Mouse (Mus musculus) embryonic facial prominence, embryonic 11.5 days (tissue): ENCODE results near the gene Slc24a4. TPM values are rescaled to one million over a fixed set of nuclear protein-coding genes. Genes with fewer than 3 reads are reported as not detected.

ENCODE experiments used
- ATAC-seq: fragments of 200-750 bp; cut with Nextera tagmentation; replicated peaks from 2 replicates; pipeline ENCODE4 v1.8.0; 2017; ENCODE audit warnings: low read depth; ENCODE audit not compliant: insufficient number of reproducible peaks, low FRiP score, low TSS enrichment
- DNase-seq: peaks from one replicate; pipeline ENCODE4 v3.0.0-alpha.2; 2015; ENCODE audit warnings: low spot score
- H3K27ac ChIP-seq: fragments of 300-500 bp; sonication (generic); replicated peaks from 2 replicates; pipeline ENCODE4 v1.5.1; 2014; ENCODE audit warnings: mild to moderate bottlenecking, low read depth, low read length, control low read depth
- H3K27me3 ChIP-seq: fragments of 300-500 bp; sonication (generic); 2 replicates; pipeline ENCODE4 v1.6.1; 2014; ENCODE audit warnings: mild to moderate bottlenecking, low read length, moderate library complexity, mixed read lengths; ENCODE audit not compliant: control insufficient read depth, insufficient read depth
- H3K36me3 ChIP-seq: fragments of 300-500 bp; sonication (generic); replicated peaks from 2 replicates; pipeline ENCODE4 v1.6.1; 2014; ENCODE audit warnings: low read depth, mild to moderate bottlenecking, low read length, moderate library complexity, mixed read lengths; ENCODE audit not compliant: control insufficient read depth, insufficient read depth
- H3K4me1 ChIP-seq: fragments of 300-500 bp; sonication (generic); 2 replicates; pipeline ENCODE4 v1.6.1; 2014; ENCODE audit warnings: low read length, mixed read lengths; ENCODE audit not compliant: control insufficient read depth, insufficient read depth
- H3K4me2 ChIP-seq: fragments of 300-500 bp; sonication (generic); 2 replicates; pipeline ENCODE4 v1.6.1; 2014; ENCODE audit warnings: low read depth, mild to moderate bottlenecking, control low read depth, low read length, moderate library complexity
- H3K4me3 ChIP-seq: fragments of 300-500 bp; sonication (generic); 2 replicates; pipeline ENCODE4 v1.5.1; 2014; ENCODE audit warnings: low read depth, low read length, control low read depth
- H3K9ac ChIP-seq: fragments of 300-500 bp; sonication (generic); replicated peaks from 2 replicates; pipeline ENCODE4 v1.6.1; 2014; ENCODE audit warnings: mild to moderate bottlenecking, control low read depth, low read length
- H3K9me3 ChIP-seq: fragments of 300-500 bp; sonication (generic); replicated peaks from 2 replicates; pipeline ENCODE4 v1.6.1; 2016; ENCODE audit warnings: mild to moderate bottlenecking, low read length, inconsistent platforms, mixed read lengths; ENCODE audit not compliant: control insufficient read depth
- WGBS: fragments of 180-500 bp; shearing (Covaris S2); extraction: QIAGEN DNeasy Blood & Tissue Kit; methylation state at CpG from one replicate; pipeline ENCODE4 v1.1.7; 2014; 5-methylcytosine and 5-hydroxymethylcytosine counted together
- polyA plus RNA-seq: library from polyadenylated mRNA; unstranded; fragments of >200 nt; fragmentation: Nextera tagmentation; extraction: Ambion mirVana; gene quantifications from 2 replicates; pipeline ENCODE4 v1.2.1, GENCODE M21; 2014

The Slc24a4 gene
- polyA plus RNA-seq, 1 experiment from 2014 or later: 0.24 TPM

DNA sequence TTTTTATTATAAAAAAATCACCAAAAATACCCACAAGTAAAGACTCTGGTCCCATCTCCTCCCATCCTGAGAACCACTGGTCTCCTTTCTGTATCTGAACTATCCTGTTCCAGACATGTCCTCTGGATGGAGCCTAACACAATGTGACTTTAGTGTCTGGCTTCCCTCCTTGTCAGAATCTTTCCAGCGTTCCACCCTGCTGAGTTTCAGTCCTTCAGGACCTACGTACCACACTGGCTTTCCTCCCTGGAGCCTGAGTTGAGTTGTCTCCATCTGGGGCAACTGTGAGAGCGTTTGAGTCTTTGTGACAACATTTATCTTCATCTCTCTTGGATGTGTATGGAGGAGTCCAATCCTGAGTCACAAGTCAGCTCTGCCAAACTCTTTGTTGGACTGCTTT lies 123.5 kb downstream of the Slc24a4 start:
- Histone ChIP-seq H3K9me3 (no peaks in the 10 kb centered on the region), H3K4me1 (no peaks in the 10 kb centered on the region), H3K27me3 (no peaks in the 10 kb centered on the region; the same call in 1 of the 2 replicates), H3K4me2 (no peak overlapping the region), H3K36me3 (no peaks in the 10 kb centered on the region), H3K27ac (no peak overlapping the region), H3K9ac (no peak overlapping the region), H3K4me3 (no peak overlapping the region)
- WGBS: 78% methylated on average over 3 of the region's 3 CpGs
- no peak for ATAC-seq
- no peak for DNase-seq

DNA sequence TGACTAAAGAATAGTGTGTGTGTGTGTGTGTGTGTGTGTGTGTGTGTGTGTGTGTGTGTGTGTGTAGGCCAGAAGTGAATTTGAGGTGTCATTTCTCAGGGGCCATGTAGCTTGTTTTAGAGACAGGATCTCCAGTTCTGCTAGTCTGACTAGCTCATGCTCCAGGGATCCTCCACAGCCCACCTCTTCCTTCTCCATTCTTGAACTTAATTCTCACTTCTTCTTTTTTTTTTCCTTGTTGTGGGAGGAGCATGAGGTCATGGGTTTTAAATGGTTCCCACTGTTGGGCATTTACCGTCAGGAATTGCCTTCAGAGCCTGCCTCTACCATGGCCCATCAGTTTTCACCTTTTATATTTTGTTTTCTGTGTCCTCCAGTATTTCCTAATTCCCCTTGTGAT lies 124.0 kb downstream of the Slc24a4 start:
- no peaks in the 10 kb centered on the region for H3K9me3 ChIP-seq
- no peak overlapping the region for H3K27ac ChIP-seq
- ATAC-seq: no peak
- no peak for DNase-seq
- no peaks in the 10 kb centered on the region for H3K4me1 ChIP-seq
- H3K4me3 ChIP-seq: no peak overlapping the region
- no peaks in the 10 kb centered on the region for H3K36me3 ChIP-seq
- no peak overlapping the region for H3K9ac ChIP-seq
- H3K4me2 ChIP-seq: no peak overlapping the region
- no peaks in the 10 kb centered on the region; the same call in 1 of the 2 replicates for H3K27me3 ChIP-seq
- 76% methylated on average over 1 of the region's 1 CpGs for WGBS

DNA sequence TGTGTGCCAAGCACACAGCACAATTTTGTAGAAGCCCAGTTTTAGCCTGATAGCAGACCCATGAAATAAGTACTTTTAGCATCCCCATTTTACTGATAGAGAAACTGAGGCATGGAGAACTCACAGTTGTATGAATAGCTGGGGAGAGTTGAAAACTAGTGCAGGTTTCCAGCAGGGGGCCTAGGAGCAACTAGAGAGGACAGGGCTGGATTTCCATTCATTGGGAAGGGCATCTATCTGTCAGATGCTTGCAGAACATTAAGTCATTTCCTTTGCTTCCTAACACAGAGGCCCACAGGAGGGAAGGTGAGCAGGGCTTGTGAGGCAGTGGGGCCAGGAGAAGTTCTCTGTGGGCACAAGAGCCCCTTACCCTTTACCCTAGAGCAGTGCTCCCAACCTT lies 126.5 kb downstream of the Slc24a4 start:
- Histone ChIP-seq H3K27ac (no peak overlapping the region), H3K4me3 (no peak overlapping the region), H3K4me2 (no peak overlapping the region), H3K9ac (no peak overlapping the region), H3K9me3 (no peaks in the 10 kb centered on the region), H3K4me1 (no peaks in the 10 kb centered on the region), H3K27me3 (no peaks in the 10 kb centered on the region; the same call in 1 of the 2 replicates), H3K36me3 (no peaks in the 10 kb centered on the region)
- DNase-seq (no peak), ATAC-seq (no peak)

DNA sequence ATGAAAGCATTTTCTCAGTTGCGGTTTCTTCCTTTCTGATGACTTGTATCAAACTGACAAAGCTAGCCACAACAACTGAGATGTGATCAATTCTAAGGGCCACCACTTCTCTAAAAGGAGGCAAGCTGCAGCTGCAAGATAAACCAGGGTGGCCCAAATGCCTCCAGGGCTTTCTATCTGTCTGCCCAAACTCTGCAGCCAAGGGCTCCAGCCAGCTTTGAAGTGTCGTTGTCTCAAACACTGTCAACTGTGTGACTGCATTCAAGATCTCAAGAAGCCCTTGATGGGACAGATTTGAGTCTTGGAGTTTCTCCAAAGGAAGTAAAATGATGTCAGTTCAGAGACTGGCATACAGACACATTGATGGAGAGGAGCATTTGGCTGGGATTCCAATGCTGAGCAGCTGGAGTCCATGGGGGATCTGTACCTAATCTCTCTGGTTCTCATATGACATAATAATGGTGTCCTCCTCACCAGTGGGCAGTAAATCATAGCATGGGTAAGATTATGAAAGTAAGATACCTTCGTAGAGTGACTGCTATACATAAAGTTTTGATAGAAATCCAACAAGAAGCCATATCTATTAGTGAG lies 130.1 kb downstream of the Slc24a4 start:
- Histone ChIP-seq H3K36me3 (no peaks in the 10 kb centered on the region), H3K27ac (no peak overlapping the region), H3K27me3 (no peaks in the 10 kb centered on the region), H3K9me3 (no peaks in the 10 kb centered on the region), H3K9ac (no peak overlapping the region), H3K4me3 (no peak overlapping the region), H3K4me2 (no peak overlapping the region), H3K4me1 (no peaks in the 10 kb centered on the region)
- no peak for ATAC-seq
- DNase-seq: no peak
- 71% methylated on average over 3 of the region's 3 CpGs for WGBS

DNA sequence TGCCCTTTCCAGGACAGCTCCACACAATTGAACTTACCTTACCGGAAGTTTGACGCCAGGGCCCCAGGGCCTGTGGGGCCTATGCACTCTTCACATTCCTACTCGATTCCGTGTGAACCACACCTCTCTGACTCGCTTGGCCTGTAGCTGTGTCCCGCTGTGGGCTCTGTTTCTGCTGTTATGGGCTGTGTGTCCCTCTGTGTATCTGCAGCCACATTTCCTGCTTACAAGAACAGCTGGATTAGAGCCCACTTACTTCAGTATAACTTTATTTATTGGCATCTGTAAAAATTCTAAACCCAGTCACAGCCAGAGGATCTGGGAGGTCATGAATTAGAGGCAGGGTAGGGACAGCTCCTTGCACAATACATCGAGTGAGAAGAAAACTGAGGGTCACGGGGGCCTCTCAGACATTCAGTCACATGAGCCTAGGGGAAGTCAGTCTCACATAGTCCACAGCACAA lies 133.4 kb downstream of the Slc24a4 start:
- Histone ChIP-seq H3K27me3 (no peaks in the 10 kb centered on the region), H3K9ac (no peak overlapping the region), H3K4me2 (no peak overlapping the region), H3K4me1 (no peaks in the 10 kb centered on the region), H3K27ac (no peak overlapping the region; the same call in 1 of the 2 replicates), H3K9me3 (no peaks in the 10 kb centered on the region), H3K36me3 (no peaks in the 10 kb centered on the region), H3K4me3 (no peak overlapping the region)
- ATAC-seq (no peak), DNase-seq (no peak)
- WGBS: 22% methylated on average over 8 of the region's 8 CpGs

DNA sequence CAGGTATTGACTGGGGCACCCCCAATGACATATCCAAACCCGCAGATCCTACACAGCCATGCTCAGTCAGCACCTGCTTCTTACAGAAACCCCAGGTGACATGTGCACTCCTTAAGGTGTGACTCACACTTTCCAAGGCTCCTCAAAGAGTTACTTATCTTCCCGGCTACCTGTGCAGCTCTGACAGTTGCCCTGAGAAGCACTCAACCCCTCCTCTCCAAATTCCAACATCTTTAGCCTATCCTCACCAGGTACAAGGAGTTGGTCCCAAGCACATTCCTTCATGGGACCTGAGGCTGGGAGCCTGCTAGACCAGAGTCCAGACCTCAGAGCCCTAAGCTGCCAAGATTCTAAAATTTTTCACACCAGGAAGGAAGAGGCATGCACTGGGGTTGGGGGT lies 134.3 kb downstream of the Slc24a4 start:
- Histone ChIP-seq H3K4me3 (no peak overlapping the region), H3K4me2 (no peak overlapping the region), H3K36me3 (no peaks in the 10 kb centered on the region), H3K9me3 (no peaks in the 10 kb centered on the region), H3K4me1 (no peaks in the 10 kb centered on the region), H3K9ac (no peak overlapping the region), H3K27ac (no peak overlapping the region), H3K27me3 (no peaks in the 10 kb centered on the region)
- no peak for DNase-seq
- no peak for ATAC-seq
- WGBS: 77% methylated on average over 2 of the region's 2 CpGs

DNA sequence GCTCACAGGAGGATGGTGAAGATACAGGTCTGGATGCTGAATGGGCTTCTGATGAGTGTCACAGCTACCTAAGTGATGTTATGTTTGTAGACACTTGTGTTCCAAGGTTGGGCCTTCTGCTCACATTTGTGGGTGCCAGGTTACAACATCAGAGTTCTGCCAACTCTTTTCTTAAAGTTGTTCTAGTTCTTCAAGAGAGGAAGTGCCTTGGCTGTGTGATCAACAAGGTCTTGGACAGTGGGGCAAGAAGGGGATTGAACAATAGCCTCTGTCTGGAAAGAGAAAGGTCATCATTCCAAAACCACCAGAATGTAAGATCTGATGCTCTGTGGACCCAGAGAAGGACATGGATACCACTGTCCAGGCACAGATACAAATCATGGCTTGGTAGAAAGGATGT lies 134.7 kb downstream of the Slc24a4 start:
- H3K27me3 ChIP-seq: no peaks in the 10 kb centered on the region
- H3K36me3 ChIP-seq: no peaks in the 10 kb centered on the region
- ATAC-seq (no peak), DNase-seq (no peak)
- H3K9me3 ChIP-seq: no peaks in the 10 kb centered on the region
- H3K4me1 ChIP-seq: no peaks in the 10 kb centered on the region
- H3K27ac ChIP-seq: no peak overlapping the region
- H3K4me3 ChIP-seq: no peak overlapping the region
- no peak overlapping the region for H3K9ac ChIP-seq
- no peak overlapping the region for H3K4me2 ChIP-seq

DNA sequence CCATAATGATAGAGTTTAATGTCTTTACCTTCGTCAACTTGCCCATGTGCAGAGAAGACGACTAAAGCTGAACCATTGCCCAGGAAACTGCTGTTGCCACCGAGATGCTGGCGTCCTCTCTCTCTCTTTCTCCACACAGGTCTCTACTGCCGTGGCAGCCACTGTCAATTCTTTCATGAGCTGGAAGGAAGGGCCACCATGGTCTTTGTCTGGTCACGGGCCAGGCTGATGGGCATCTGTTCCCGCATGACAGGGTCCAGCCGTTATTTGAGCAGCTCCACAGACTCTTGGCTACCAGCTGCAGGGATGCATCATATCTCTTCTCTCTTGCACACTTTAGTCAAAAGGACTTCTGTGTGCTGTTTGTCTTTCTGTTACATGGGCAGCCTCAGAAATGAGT lies 137.9 kb downstream of the Slc24a4 start:
- no peak overlapping the region for H3K4me2 ChIP-seq
- H3K4me1 ChIP-seq: no peaks in the 10 kb centered on the region
- H3K36me3 ChIP-seq: no peaks in the 10 kb centered on the region
- no peak for ATAC-seq
- no peak overlapping the region for H3K27ac ChIP-seq
- no peak overlapping the region for H3K4me3 ChIP-seq
- DNase-seq: no peak
- WGBS: 91% methylated on average over 8 of the region's 8 CpGs
- no peak overlapping the region for H3K9ac ChIP-seq
- H3K9me3 ChIP-seq: no peaks in the 10 kb centered on the region
- H3K27me3 ChIP-seq: no peaks in the 10 kb centered on the region
